Mouse (Mus musculus) limb, embryonic 12.5 days (tissue): ENCODE measurements at regions not wholly inside any gene's neighbourhood (a gene's known extent, or its start where the extent isn't known, plus 50 kb on each side); places are given as distances from the start of the nearest gene placed in this dataset.

ENCODE experiments used
- ATAC-seq: fragments of 200-750 bp; cut with Nextera tagmentation; 2 replicates; pipeline ENCODE4 v1.8.0; 2017; ENCODE audit warnings: low read depth, moderate TSS enrichment; ENCODE audit not compliant: insufficient number of reproducible peaks, insufficient read depth, low FRiP score, low TSS enrichment
- H3K27ac ChIP-seq: fragments of 300-500 bp; sonication (generic); 2 replicates; pipeline ENCODE4 v1.5.1; 2016; ENCODE audit warnings: mild to moderate bottlenecking, moderate library complexity
- H3K27me3 ChIP-seq: fragments of 300-500 bp; sonication (generic); 2 replicates; pipeline ENCODE4 v1.6.1; 2016; ENCODE audit warnings: mild to moderate bottlenecking, moderate library complexity
- H3K36me3 ChIP-seq: fragments of 300-500 bp; sonication (generic); 2 replicates; pipeline ENCODE4 v1.6.1; 2016; ENCODE audit warnings: mild to moderate bottlenecking, moderate library complexity
- H3K4me1 ChIP-seq: fragments of 300-500 bp; sonication (generic); replicated peaks from 2 replicates; pipeline ENCODE4 v1.6.1; 2016
- H3K4me2 ChIP-seq: fragments of 300-500 bp; sonication (generic); 2 replicates; pipeline ENCODE4 v1.6.1; 2016; ENCODE audit warnings: mild to moderate bottlenecking, moderate library complexity
- H3K4me3 ChIP-seq: fragments of 300-500 bp; sonication (generic); replicated peaks from 2 replicates; pipeline ENCODE4 v1.5.1; 2016; ENCODE audit warnings: mild to moderate bottlenecking
- H3K9ac ChIP-seq: fragments of 300-500 bp; sonication (generic); replicated peaks from 2 replicates; pipeline ENCODE4 v1.6.1; 2016; ENCODE audit warnings: mild to moderate bottlenecking, moderate library complexity
- H3K9me3 ChIP-seq: fragments of 300-500 bp; sonication (generic); 2 replicates; pipeline ENCODE4 v1.6.1; 2016; ENCODE audit warnings: mild to moderate bottlenecking, moderate library complexity
- WGBS: fragments of 180-500 bp; shearing (Covaris S2); methylation state at CpG from one replicate; pipeline ENCODE4 v1.1.7; 2016; 5-methylcytosine and 5-hydroxymethylcytosine counted together

DNA sequence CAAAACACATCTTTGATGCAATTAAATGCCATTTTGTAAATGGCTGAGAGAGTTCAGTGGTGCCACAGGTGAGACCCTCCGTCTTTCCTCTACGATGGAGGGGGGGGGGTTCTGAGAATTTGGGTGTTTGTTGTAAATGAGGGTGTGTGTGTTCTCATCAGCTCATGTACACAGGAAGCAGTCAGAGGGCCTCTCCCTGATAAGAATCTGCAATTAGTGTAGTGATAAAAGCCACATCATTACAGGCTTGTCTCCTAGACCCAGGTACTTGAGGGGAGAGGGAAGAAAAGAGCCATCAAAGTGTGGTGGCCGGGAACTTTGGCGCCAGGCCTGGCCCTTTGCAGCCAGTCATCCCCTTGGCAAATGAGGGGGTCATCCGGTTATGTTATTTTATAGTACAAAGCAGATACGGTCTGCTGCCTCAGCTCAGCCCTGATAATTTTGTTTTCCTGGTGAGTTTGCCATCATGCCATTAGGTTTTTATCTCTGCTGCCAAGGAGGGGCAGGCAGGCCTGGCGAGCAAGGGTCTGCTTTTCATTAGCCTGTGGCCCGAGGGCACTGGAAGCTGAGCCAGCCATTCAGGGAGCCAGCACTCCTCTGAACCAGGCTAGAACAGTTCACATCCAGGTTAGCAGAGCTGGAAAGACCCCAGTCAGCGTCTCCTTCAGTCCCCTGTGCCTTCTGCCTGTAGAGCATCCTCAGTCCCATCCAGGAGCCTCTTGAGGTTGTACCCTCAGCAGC, 59.7 kb downstream of the H2al1j start:
- Histone ChIP-seq H3K9me3 (no peaks in the 10 kb centered on the region), H3K27ac (no peak overlapping the region), H3K9ac (no peak overlapping the region), H3K27me3 (peaks cover 42% of the 10 kb centered on the region), H3K4me1 (peaks cover 5% of the 10 kb centered on the region; the same call in 1 of the 2 replicates), H3K4me3 (no peak overlapping the region), H3K4me2 (no peak overlapping the region), H3K36me3 (no peaks in the 10 kb centered on the region)
- 36% methylated on average over 9 of the region's 9 CpGs for WGBS
- no peak for ATAC-seq

DNA sequence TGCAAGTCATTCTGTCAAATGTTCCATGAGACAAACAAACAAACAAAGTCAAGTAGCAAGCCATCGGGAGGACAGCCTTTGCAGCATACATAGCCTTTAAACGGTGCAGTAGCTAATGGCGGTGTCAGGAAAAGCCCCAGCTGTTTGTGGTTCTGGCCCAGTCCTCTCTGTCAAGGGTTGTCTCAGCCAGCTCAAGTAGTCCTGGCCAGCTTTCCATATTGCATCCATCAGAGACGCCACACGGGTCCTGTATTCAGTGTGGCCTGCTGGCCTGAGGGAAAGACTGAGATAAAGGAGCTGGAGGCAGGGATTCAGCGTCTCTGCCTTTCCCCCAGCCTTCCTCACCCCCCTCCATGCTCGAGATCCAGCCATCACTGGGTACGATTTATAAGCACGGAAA, 61.2 kb downstream of the H2al1j start:
- Histone ChIP-seq H3K4me3 (no peak overlapping the region), H3K36me3 (no peaks in the 10 kb centered on the region), H3K4me2 (no peak overlapping the region), H3K9me3 (no peaks in the 10 kb centered on the region), H3K9ac (no peak overlapping the region), H3K27me3 (peaks cover 42% of the 10 kb centered on the region), H3K4me1 (peaks cover 5% of the 10 kb centered on the region; the same call in 1 of the 2 replicates), H3K27ac (no peak overlapping the region)
- ATAC-seq, result no peak
- WGBS, result 42% methylated on average over 9 of the region's 9 CpGs

DNA sequence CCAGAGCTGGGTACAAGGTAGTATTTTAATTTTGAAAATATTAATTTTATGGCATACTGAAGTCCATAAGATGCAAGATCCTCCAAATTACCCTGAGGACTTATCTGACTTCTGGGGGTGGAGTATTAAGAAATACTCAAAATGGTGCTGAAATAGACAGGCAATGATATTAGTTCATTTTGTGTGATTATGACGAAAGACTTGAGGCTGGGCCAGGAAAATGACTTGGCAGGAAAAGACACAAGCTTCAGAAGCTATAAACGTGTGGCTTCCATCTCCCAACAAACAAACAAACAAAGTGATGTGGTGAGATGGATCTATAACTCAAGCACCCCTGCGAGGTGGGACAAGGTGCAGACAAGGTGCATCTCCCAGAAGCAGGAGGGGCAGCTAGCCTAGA, 72.8 kb downstream of the H2al1j start:
- H3K36me3 ChIP-seq, result no peaks in the 10 kb centered on the region
- H3K27ac ChIP-seq, result no peak overlapping the region
- H3K4me2 ChIP-seq, result no peak overlapping the region
- peaks cover 14% of the 10 kb centered on the region for H3K27me3 ChIP-seq
- no peak overlapping the region for H3K4me3 ChIP-seq
- no peak overlapping the region for H3K9ac ChIP-seq
- 79% methylated on average over 3 of the region's 3 CpGs for WGBS
- H3K9me3 ChIP-seq, result peaks cover 5% of the 10 kb centered on the region; the same call in 1 of the 2 replicates
- ATAC-seq, result no peak
- H3K4me1 ChIP-seq, result no peaks in the 10 kb centered on the region

DNA sequence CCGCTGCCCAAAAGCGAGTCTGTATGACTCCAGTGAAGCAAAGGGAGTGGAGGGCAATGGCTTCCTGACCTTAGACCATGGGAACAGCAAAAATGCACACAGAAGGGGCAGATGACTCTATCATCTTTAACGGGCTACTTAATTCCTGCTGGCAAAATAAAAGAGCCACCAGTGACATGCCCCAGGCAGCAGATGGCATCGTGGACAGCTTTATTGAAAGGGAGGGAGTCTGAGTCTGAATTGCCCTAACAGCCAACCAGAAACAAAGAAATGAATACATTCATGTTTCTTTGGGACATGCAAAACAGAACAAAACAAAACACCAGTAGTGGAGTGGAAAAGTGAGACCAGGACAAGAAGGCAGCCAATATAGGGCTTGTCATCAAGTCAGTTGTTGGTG, 76.7 kb downstream of the H2al1j start:
- Histone ChIP-seq H3K9me3 (peaks cover 5% of the 10 kb centered on the region; the same call in 1 of the 2 replicates), H3K4me1 (no peaks in the 10 kb centered on the region), H3K27ac (no peak overlapping the region), H3K27me3 (peaks cover 23% of the 10 kb centered on the region), H3K9ac (no peak overlapping the region), H3K4me3 (no peak overlapping the region), H3K4me2 (no peak overlapping the region), H3K36me3 (no peaks in the 10 kb centered on the region)
- 77% methylated on average over 4 of the region's 4 CpGs for WGBS
- ATAC-seq, result no peak

DNA sequence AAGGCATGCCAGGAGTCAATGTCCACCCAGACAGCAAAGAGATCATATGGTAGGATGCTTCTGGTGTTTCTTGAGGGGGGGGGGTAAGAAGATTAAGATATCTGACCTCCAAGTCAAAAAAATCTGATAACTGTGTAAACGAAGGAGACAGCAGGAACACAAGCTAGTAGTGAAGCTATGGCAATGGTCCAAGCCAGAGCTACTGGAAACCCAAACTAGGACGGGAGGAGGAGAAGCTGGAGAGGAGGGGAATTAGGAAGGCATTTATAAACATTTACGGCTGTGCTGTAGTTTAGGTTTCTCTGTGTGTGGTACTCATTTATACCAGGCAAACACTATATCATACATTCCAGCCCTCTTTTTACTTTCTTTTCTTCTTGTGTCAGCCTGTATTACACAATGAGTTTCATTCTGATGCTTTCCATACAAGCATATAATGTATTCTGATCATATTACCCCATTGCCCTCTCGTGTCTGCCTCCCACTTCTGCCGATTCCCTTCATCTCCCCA, 84.7 kb downstream of the H2al1j start:
- WGBS, result 52% methylated on average over 5 of the region's 5 CpGs
- ATAC-seq, result no peak
- Histone ChIP-seq H3K4me1 (0 out of 2 replicates have a peak, but pooled peaks cover 10% of the 10 kb centered on the region), H3K36me3 (no peaks in the 10 kb centered on the region), H3K4me2 (no peak overlapping the region), H3K4me3 (no peak overlapping the region), H3K9me3 (no peaks in the 10 kb centered on the region), H3K27ac (no peak overlapping the region), H3K27me3 (peaks cover 57% of the 10 kb centered on the region), H3K9ac (no peak overlapping the region)

DNA sequence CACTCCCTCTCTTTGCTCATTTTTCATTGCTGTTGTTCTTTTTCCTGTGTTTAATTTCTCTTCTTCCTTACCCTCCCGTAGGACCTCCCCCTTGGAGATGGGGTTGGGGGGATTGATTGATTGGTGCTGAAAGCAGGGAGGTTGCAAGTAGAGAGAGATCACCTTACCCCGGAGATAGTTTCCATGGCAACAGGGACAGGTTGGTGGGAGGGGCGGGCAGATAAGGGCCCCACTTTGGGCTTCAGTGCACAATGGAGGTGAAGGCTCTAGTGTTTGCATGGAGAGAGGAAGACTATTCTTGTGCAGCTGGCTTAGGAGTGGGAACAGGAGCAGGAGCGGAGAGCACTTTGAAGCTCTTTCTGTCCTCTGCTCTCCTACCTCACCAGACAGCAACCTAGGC, 88.0 kb downstream of the H2al1j start:
- Histone ChIP-seq H3K4me2 (no peak overlapping the region), H3K36me3 (no peaks in the 10 kb centered on the region), H3K27me3 (peaks cover 54% of the 10 kb centered on the region), H3K27ac (no peak overlapping the region), H3K9me3 (no peaks in the 10 kb centered on the region), H3K9ac (no peak overlapping the region), H3K4me3 (no peak overlapping the region), H3K4me1 (peaks cover 17% of the 10 kb centered on the region)
- ATAC-seq, result no peak
- 38% methylated on average over 4 of the region's 4 CpGs for WGBS

- peaks cover 55% of the 10 kb centered on the region for H3K27me3 ChIP-seq
- peaks cover 17% of the 10 kb centered on the region for H3K4me1 ChIP-seq
- H3K9me3 ChIP-seq, result no peaks in the 10 kb centered on the region
- H3K9ac ChIP-seq, result no peak overlapping the region
- no peak for ATAC-seq
- no peak overlapping the region for H3K27ac ChIP-seq
- H3K4me2 ChIP-seq, result no peak overlapping the region
- 89% methylated on average over 3 of the region's 3 CpGs for WGBS
- H3K36me3 ChIP-seq, result no peaks in the 10 kb centered on the region
- no peak overlapping the region for H3K4me3 ChIP-seq
These were observed 88.9 kb downstream of the H2al1j start for GRCm38 (mm10) chrX:11416510-11416909.

- 35% methylated on average over 4 of the region's 4 CpGs for WGBS
- H3K27me3 ChIP-seq, result peaks cover 62% of the 10 kb centered on the region
- no peak for ATAC-seq
- H3K4me2 ChIP-seq, result no peak overlapping the region
- no peak overlapping the region for H3K27ac ChIP-seq
- H3K9me3 ChIP-seq, result no peaks in the 10 kb centered on the region
- H3K4me1 ChIP-seq, result peaks cover 17% of the 10 kb centered on the region
- no peak overlapping the region for H3K9ac ChIP-seq
- H3K4me3 ChIP-seq, result no peak overlapping the region
- no peaks in the 10 kb centered on the region for H3K36me3 ChIP-seq
These were observed 90.2 kb downstream of the H2al1j start for GRCm38 (mm10) chrX:11417861-11418260.

GRCm38 (mm10) chrX:11418261-11418660, 90.6 kb downstream of the H2al1j start:
- Histone ChIP-seq H3K36me3 (no peaks in the 10 kb centered on the region), H3K4me3 (no peak overlapping the region), H3K9me3 (no peaks in the 10 kb centered on the region), H3K4me2 (no peak overlapping the region), H3K9ac (no peak overlapping the region), H3K27ac (no peak overlapping the region), H3K4me1 (peaks cover 19% of the 10 kb centered on the region), H3K27me3 (peaks cover 61% of the 10 kb centered on the region)
- WGBS, result 78% methylated on average over 10 of the region's 10 CpGs
- no peak for ATAC-seq

DNA sequence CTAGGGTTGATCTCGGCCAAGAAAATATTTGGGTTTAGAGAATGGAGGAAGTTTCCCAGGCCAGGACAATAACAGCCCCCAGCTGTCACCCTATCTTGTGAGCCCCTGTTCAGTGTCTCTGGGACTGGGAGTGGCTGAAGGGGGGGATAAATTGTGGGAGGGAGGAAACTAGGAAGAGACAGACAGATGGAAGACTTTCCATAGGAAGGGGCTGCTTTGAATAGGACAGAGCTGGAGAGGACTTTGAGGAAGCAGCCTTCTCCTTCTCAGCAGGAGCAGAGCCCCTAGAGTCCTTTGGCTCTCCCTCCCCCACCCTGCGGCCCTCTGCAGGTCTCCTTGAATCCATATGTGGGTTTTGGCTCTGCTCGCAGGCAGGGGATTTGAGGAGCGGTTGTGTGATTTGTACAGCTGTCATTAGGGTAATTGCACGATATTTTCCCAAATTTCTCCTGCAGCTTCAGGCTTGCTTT, 91.6 kb downstream of the H2al1j start:
- peaks cover 68% of the 10 kb centered on the region for H3K27me3 ChIP-seq
- H3K4me3 ChIP-seq, result no peak overlapping the region
- H3K9me3 ChIP-seq, result no peaks in the 10 kb centered on the region
- no peaks in the 10 kb centered on the region for H3K36me3 ChIP-seq
- H3K9ac ChIP-seq, result no peak overlapping the region
- no peak for ATAC-seq
- no peak overlapping the region for H3K27ac ChIP-seq
- no peak overlapping the region for H3K4me2 ChIP-seq
- WGBS, result 46% methylated on average over 5 of the region's 5 CpGs
- H3K4me1 ChIP-seq, result peaks cover 21% of the 10 kb centered on the region

DNA sequence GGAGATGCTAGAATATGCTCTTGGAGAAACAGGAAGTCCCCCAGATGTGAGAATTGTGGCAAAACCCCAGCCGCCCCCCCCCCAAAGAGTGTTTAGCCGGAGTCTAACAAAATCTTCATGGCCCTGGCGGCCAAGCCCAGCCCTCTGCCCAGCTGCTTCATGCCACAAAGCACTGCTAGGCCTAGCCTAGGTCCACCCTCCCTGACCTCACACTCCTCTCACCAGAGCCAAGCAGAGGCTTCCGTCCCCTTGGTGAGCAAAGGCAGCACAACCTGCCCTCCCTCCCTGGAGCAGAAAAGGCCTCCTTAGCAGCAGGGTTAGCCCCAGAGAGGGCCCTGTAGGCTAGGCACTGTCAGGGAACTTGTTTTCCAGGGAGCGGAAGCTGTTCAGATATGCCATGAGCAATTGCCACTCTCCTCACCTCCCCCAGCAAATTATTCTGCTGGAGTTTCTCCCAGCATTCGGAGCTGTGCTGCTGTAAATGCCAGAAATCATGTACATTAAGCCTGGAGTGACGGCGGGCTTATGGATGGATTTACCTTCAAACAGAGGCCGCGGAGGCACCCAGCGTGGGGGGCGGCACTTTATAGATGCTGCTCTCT, 104.9 kb downstream of the H2al1j start:
- Histone ChIP-seq H3K4me3 (no peak overlapping the region), H3K4me2 (no peak overlapping the region), H3K27me3 (peaks cover 70% of the 10 kb centered on the region), H3K9me3 (0 out of 2 replicates have a peak, but pooled peaks cover 3% of the 10 kb centered on the region), H3K27ac (peak overlapping the region; percentile 85), H3K36me3 (no peaks in the 10 kb centered on the region), H3K9ac (no peak overlapping the region), H3K4me1 (peaks cover 29% of the 10 kb centered on the region)
- ATAC-seq, result peak; percentile 61
- WGBS, result 39% methylated on average over 12 of the region's 12 CpGs
